Mouse (Mus musculus): ENCODE measurements around the gene Setd3. TPM values are rescaled to one million over a fixed set of nuclear protein-coding genes. Genes with fewer than 3 reads are reported as not detected.

Gene Setd3
- polyA plus RNA-seq, 1 experiment from 2014 or later = 49.1 TPM

- Histone ChIP-seq H3K27ac (ENCODE audit: low read depth, low read length) (no peak overlapping the region), H3K36me3 (ENCODE audit: control insufficient read depth, insufficient read depth) (peaks cover 43% of the 10 kb centered on the region), H3K27me3 (replicated peaks; ENCODE audit: control insufficient read depth, insufficient read depth, low read length) (no peaks in the 10 kb centered on the region), H3K9me3 (ENCODE audit: control insufficient read depth) (no peaks in the 10 kb centered on the region), H3K4me1 (replicated peaks; ENCODE audit: control insufficient read depth, insufficient read depth, low read length) (peaks cover 2% of the 10 kb centered on the region; the same call in 1 of the 2 replicates), H3K4me2 (replicated peaks; ENCODE audit: low read depth) (no peak overlapping the region), H3K4me3 (ENCODE audit: low read depth, low read length) (no peak overlapping the region), H3K9ac (ENCODE audit: low read depth, low read length) (no peak overlapping the region)
- 81% methylated on average over 3 of the region's 3 CpGs for WGBS
- no peak for TF ChIP-seq CTCF (IDR thresholded peaks at IDR 0.05; ENCODE audit: low read depth)
- no peak for ATAC-seq
These were observed 15.4 kb downstream of the Setd3 start for GRCm38 (mm10) chr12:108163706-108164105.

GRCm38 (mm10) chr12:108162036-108162435 is 17.1 kb downstream of the Setd3 start:
- Histone ChIP-seq H3K36me3 (ENCODE audit: control insufficient read depth, insufficient read depth) (peaks cover 46% of the 10 kb centered on the region), H3K27ac (ENCODE audit: low read depth, low read length) (no peak overlapping the region), H3K4me2 (replicated peaks; ENCODE audit: low read depth) (no peak overlapping the region), H3K4me3 (ENCODE audit: low read depth, low read length) (no peak overlapping the region), H3K4me1 (replicated peaks; ENCODE audit: control insufficient read depth, insufficient read depth, low read length) (no peaks in the 10 kb centered on the region), H3K9me3 (ENCODE audit: control insufficient read depth) (no peaks in the 10 kb centered on the region), H3K27me3 (replicated peaks; ENCODE audit: control insufficient read depth, insufficient read depth, low read length) (no peaks in the 10 kb centered on the region), H3K9ac (ENCODE audit: low read depth, low read length) (no peak overlapping the region)
- TF ChIP-seq CTCF (IDR thresholded peaks at IDR 0.05; ENCODE audit: low read depth) = peak; percentile 70
- no peak for ATAC-seq
- WGBS = 96% methylated on average over 1 of the region's 1 CpGs

DNA sequence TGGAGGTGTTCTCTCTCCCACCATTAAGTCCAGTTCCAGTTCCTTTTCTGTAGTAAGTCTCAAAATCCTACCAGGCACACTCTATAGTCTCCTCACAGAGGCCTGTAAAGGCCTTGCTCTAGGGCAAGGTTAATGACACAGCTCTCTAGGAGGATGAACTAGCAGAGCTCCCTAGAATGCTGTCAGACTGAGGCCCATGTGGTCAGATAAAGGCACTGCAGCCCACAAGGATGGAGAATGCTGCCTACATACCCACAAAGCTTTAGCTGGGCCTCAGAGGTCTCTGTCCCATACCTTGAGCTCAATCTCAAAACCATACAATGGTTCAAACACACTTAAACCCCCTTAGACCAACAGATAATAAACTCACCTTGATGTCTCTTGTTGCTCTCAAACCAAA is 19.3 kb downstream of the Setd3 start:
- Histone ChIP-seq H3K27me3 (replicated peaks; ENCODE audit: control insufficient read depth, insufficient read depth, low read length) (no peaks in the 10 kb centered on the region), H3K4me2 (replicated peaks; ENCODE audit: low read depth) (no peak overlapping the region), H3K36me3 (ENCODE audit: control insufficient read depth, insufficient read depth) (peaks cover 53% of the 10 kb centered on the region), H3K9me3 (ENCODE audit: control insufficient read depth) (no peaks in the 10 kb centered on the region), H3K9ac (ENCODE audit: low read depth, low read length) (no peak overlapping the region), H3K4me3 (ENCODE audit: low read depth, low read length) (no peak overlapping the region), H3K27ac (ENCODE audit: low read depth, low read length) (no peak overlapping the region), H3K4me1 (replicated peaks; ENCODE audit: control insufficient read depth, insufficient read depth, low read length) (no peaks in the 10 kb centered on the region)
- peak; percentile 34; the same call in 1 of the 2 replicates for TF ChIP-seq CTCF (IDR thresholded peaks at IDR 0.05; ENCODE audit: low read depth)
- no peak for ATAC-seq

GRCm38 (mm10) chr12:108152743-108153142 is 26.4 kb downstream of the Setd3 start:
- peak; percentile 63 for TF ChIP-seq CTCF (IDR thresholded peaks at IDR 0.05; ENCODE audit: low read depth)
- H3K4me3 ChIP-seq (ENCODE audit: low read depth, low read length) = no peak overlapping the region
- no peak for ATAC-seq

GRCm38 (mm10) chr12:108149764-108150163 is 29.4 kb downstream of the Setd3 start:
- Histone ChIP-seq H3K27ac (ENCODE audit: low read depth, low read length) (no peak overlapping the region), H3K27me3 (replicated peaks; ENCODE audit: control insufficient read depth, insufficient read depth, low read length) (no peaks in the 10 kb centered on the region), H3K9me3 (ENCODE audit: control insufficient read depth) (no peaks in the 10 kb centered on the region), H3K4me2 (replicated peaks; ENCODE audit: low read depth) (no peak overlapping the region), H3K9ac (ENCODE audit: low read depth, low read length) (no peak overlapping the region), H3K4me3 (ENCODE audit: low read depth, low read length) (no peak overlapping the region), H3K4me1 (replicated peaks; ENCODE audit: control insufficient read depth, insufficient read depth, low read length) (no peaks in the 10 kb centered on the region), H3K36me3 (ENCODE audit: control insufficient read depth, insufficient read depth) (peaks cover 42% of the 10 kb centered on the region)
- ATAC-seq = no peak
- WGBS = 73% methylated on average over 3 of the region's 3 CpGs
- peak; percentile 56 for TF ChIP-seq CTCF (IDR thresholded peaks at IDR 0.05; ENCODE audit: low read depth)

More at GRCm38 (mm10) chr12:108152743-108153142, 26.4 kb downstream of the Setd3 start:
- Histone ChIP-seq H3K9ac (ENCODE audit: low read depth, low read length) (no peak overlapping the region), H3K27me3 (replicated peaks; ENCODE audit: control insufficient read depth, insufficient read depth, low read length) (no peaks in the 10 kb centered on the region), H3K27ac (ENCODE audit: low read depth, low read length) (no peak overlapping the region), H3K4me2 (replicated peaks; ENCODE audit: low read depth) (no peak overlapping the region), H3K9me3 (ENCODE audit: control insufficient read depth) (no peaks in the 10 kb centered on the region), H3K36me3 (ENCODE audit: control insufficient read depth, insufficient read depth) (peaks cover 41% of the 10 kb centered on the region), H3K4me1 (replicated peaks; ENCODE audit: control insufficient read depth, insufficient read depth, low read length) (no peaks in the 10 kb centered on the region)
- WGBS = 94% methylated on average over 2 of the region's 2 CpGs

DNA sequence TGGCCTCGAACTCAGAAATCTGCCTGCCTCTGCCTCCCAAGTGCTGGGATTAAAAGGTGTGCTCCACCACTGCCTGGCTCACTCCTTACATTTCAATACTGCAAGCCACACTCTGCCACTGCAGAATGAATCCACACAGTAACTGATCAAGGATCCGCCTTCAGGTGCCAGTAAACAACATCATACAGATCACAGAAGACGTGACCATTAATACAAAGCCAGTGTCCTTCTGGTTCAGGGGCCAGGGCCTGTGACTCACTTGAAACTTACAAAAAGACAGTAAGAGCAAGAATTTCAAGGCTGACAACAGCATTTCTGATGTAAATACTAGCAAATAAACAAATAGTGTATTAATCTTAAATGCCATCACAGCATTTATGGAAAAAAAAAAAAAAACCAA is 33.9 kb downstream of the Setd3 start:
- Histone ChIP-seq H3K27me3 (replicated peaks; ENCODE audit: control insufficient read depth, insufficient read depth, low read length) (no peaks in the 10 kb centered on the region), H3K4me2 (replicated peaks; ENCODE audit: low read depth) (no peak overlapping the region), H3K27ac (ENCODE audit: low read depth, low read length) (no peak overlapping the region), H3K9ac (ENCODE audit: low read depth, low read length) (no peak overlapping the region), H3K9me3 (ENCODE audit: control insufficient read depth) (no peaks in the 10 kb centered on the region), H3K36me3 (ENCODE audit: control insufficient read depth, insufficient read depth) (peaks cover 41% of the 10 kb centered on the region), H3K4me1 (replicated peaks; ENCODE audit: control insufficient read depth, insufficient read depth, low read length) (no peaks in the 10 kb centered on the region), H3K4me3 (ENCODE audit: low read depth, low read length) (no peak overlapping the region)
- ATAC-seq = no peak
- no peak for TF ChIP-seq CTCF (IDR thresholded peaks at IDR 0.05; ENCODE audit: low read depth)
- 95% methylated on average over 3 of the region's 3 CpGs for WGBS

All from intestine, postnatal 0 days (tissue).